Mouse (Mus musculus) MEL (cell line): ENCODE results near the gene Gm10306. TPM values are rescaled to one million over a fixed set of nuclear protein-coding genes. Genes with fewer than 3 reads are reported as not detected.

ENCODE experiments used
- DNase-seq: peaks from one replicate; pipeline ENCODE4 v3.0.0; 2011; ENCODE audit warnings: low read depth, low spot score
- H3K27ac ChIP-seq: 2 replicates; pipeline ENCODE4 v1.5.1; 2012; ENCODE audit warnings: low read depth, mild to moderate bottlenecking, control low read depth, low read length, moderate library complexity; ENCODE audit not compliant: control insufficient read depth
- H3K27me3 ChIP-seq, 2 experiments: fragments of 150-350 bp in 1 of 2; sonication (generic) in 1 of 2; 2 replicates each; pipeline ENCODE4 v1.6.1; 2012; ENCODE audit warnings: low read length in 2 of 2, mild to moderate bottlenecking in 2 of 2, improper control_type of control experiment in 1 of 2, moderate library complexity in 1 of 2; ENCODE audit not compliant: insufficient read depth in 2 of 2, control insufficient read depth in 1 of 2
- H3K36me3 ChIP-seq, 2 experiments: 2 replicates each; pipeline ENCODE4 v1.6.1; 2012 to 2014; ENCODE audit warnings: low read length in 2 of 2, improper control_type of control experiment in 1 of 2, inconsistent platforms in 1 of 2, mild to moderate bottlenecking in 1 of 2; ENCODE audit not compliant: insufficient read depth in 2 of 2, control insufficient read depth in 1 of 2
- H3K4me1 ChIP-seq, 2 experiments: fragments of 150-350 bp in 1 of 2; sonication (generic) in 1 of 2; 2 replicates each; pipeline ENCODE4 v1.6.1; 2012; ENCODE audit warnings: low read length in 2 of 2, improper control_type of control experiment in 1 of 2, mild to moderate bottlenecking in 1 of 2; ENCODE audit not compliant: insufficient read depth in 2 of 2, control insufficient read depth in 1 of 2
- H3K4me3 ChIP-seq, 2 experiments: fragments of 150-350 bp in 1 of 2; sonication (generic) in 1 of 2; 2 replicates each; pipeline ENCODE4 v1.5.1; 2012; ENCODE audit warnings: low read depth in 2 of 2, low read length in 2 of 2, mild to moderate bottlenecking in 2 of 2, moderate library complexity in 2 of 2, control low read depth in 1 of 2, improper control_type of control experiment in 1 of 2; ENCODE audit not compliant: control insufficient read depth in 1 of 2, insufficient read depth in 1 of 2
- H3K79me2 ChIP-seq: 2 replicates; pipeline ENCODE4 v1.6.1; 2012; ENCODE audit warnings: mild to moderate bottlenecking, low read length, moderate library complexity; ENCODE audit not compliant: control insufficient read depth, poor library complexity, insufficient read depth
- H3K9ac ChIP-seq: 2 replicates; pipeline ENCODE4 v1.6.1; 2012; ENCODE audit warnings: low read depth, mild to moderate bottlenecking, control low read depth, low read length, moderate library complexity; ENCODE audit not compliant: control insufficient read depth, poor library complexity, severe bottlenecking
- H3K9me3 ChIP-seq: fragments of 150-350 bp; sonication (generic); replicated peaks from 2 replicates; pipeline ENCODE4 v1.6.1; 2012; ENCODE audit warnings: mild to moderate bottlenecking, low read length, improper control_type of control experiment, moderate library complexity; ENCODE audit not compliant: insufficient read depth
- CHD2 ChIP-seq: IDR thresholded peaks from 2 replicates; pipeline ENCODE4 v1.6.1; 2011; ENCODE audit warnings: low read length, improper control_type of control experiment
- CTCF ChIP-seq, 3 experiments: IDR thresholded peaks in 2 of 3; conservative IDR thresholded peaks in 1 of 3; 2 replicates each; pipeline ENCODE4 v1.5.1; 2011 to 2012; ENCODE audit warnings: low read length in 3 of 3, low read depth in 2 of 3, mild to moderate bottlenecking in 2 of 3, improper control_type of control experiment in 1 of 3, inconsistent platforms in 1 of 3, mixed read lengths in 1 of 3, moderate library complexity in 1 of 3; ENCODE audit not compliant: control insufficient read depth in 1 of 3, insufficient read depth in 1 of 3, poor library complexity in 1 of 3, severe bottlenecking in 1 of 3
- EP300 ChIP-seq, 2 experiments: IDR thresholded peaks; 2 replicates each; pipeline ENCODE4 v1.6.1; 2011; ENCODE audit warnings: improper control_type of control experiment in 2 of 2, low read length in 2 of 2, low read depth in 1 of 2, mild to moderate bottlenecking in 1 of 2
- GABPA ChIP-seq: IDR thresholded peaks from 2 replicates; pipeline ENCODE4 v1.6.1; 2012; ENCODE audit warnings: low read depth, mild to moderate bottlenecking, inconsistent platforms, low read length, improper control_type of control experiment, moderate library complexity
- GATA1 ChIP-seq: IDR thresholded peaks from 2 replicates; pipeline ENCODE4 v1.6.1; 2011; ENCODE audit warnings: low read depth, low read length, improper control_type of control experiment
- HCFC1 ChIP-seq: IDR thresholded peaks from 2 replicates; pipeline ENCODE4 v1.6.1; 2012; ENCODE audit warnings: low read depth, mild to moderate bottlenecking, inconsistent platforms, low read length, improper control_type of control experiment, moderate library complexity
- KAT2A ChIP-seq: conservative IDR thresholded peaks from 2 replicates; pipeline ENCODE4 v1.6.1; 2012; ENCODE audit warnings: low read depth, low read length, improper control_type of control experiment, inconsistent platforms
- MAFK ChIP-seq: IDR thresholded peaks from 2 replicates; pipeline ENCODE4 v1.6.1; 2011; ENCODE audit warnings: low read depth, mild to moderate bottlenecking, low read length, improper control_type of control experiment, borderline replicate concordance
- MAZ ChIP-seq: IDR thresholded peaks from 2 replicates; pipeline ENCODE4 v1.6.1; 2012; ENCODE audit warnings: low read depth, mild to moderate bottlenecking, inconsistent platforms, low read length, improper control_type of control experiment
- MEF2A ChIP-seq: IDR thresholded peaks from 2 replicates; pipeline ENCODE4 v1.6.1; 2014; ENCODE audit warnings: low read depth, mild to moderate bottlenecking, inconsistent platforms, low read length, improper control_type of control experiment; ENCODE audit not compliant: poor library complexity, insufficient replicate concordance, severe bottlenecking; ENCODE audit errors: extremely low read depth
- MXI1 ChIP-seq: IDR thresholded peaks from 2 replicates; pipeline ENCODE4 v1.6.1; 2011; ENCODE audit warnings: mild to moderate bottlenecking, low read depth, low read length, improper control_type of control experiment
- NELFE ChIP-seq: IDR thresholded peaks from 2 replicates; pipeline ENCODE4 v1.6.1; 2011; ENCODE audit warnings: low read depth, low read length, improper control_type of control experiment
- NRF1 ChIP-seq: IDR thresholded peaks from 2 replicates; pipeline ENCODE4 v1.6.1; 2014; ENCODE audit warnings: low read depth, mild to moderate bottlenecking, inconsistent platforms, low read length, improper control_type of control experiment, moderate library complexity; ENCODE audit not compliant: poor library complexity, insufficient read depth, severe bottlenecking
- POLR2A ChIP-seq, 2 experiments: IDR thresholded peaks; 2 replicates each; pipeline ENCODE4 v1.6.1; 2011 to 2012; ENCODE audit warnings: low read length in 2 of 2, mild to moderate bottlenecking in 2 of 2, control low read depth in 1 of 2, improper control_type of control experiment in 1 of 2, low read depth in 1 of 2, moderate library complexity in 1 of 2; ENCODE audit not compliant: control insufficient read depth in 1 of 2, insufficient read depth in 1 of 2, poor library complexity in 1 of 2
- RAD21 ChIP-seq: IDR thresholded peaks from 2 replicates; pipeline ENCODE4 v1.6.1; 2011; ENCODE audit warnings: mild to moderate bottlenecking, low read depth, low read length, improper control_type of control experiment
- RCOR1 ChIP-seq: IDR thresholded peaks from 2 replicates; pipeline ENCODE4 v1.6.1; 2012; ENCODE audit warnings: low read depth, mild to moderate bottlenecking, inconsistent platforms, low read length, improper control_type of control experiment
- SIN3A ChIP-seq: IDR thresholded peaks from 2 replicates; pipeline ENCODE4 v1.6.1; 2012; ENCODE audit warnings: low read length, improper control_type of control experiment, inconsistent platforms
- SMC3 ChIP-seq: IDR thresholded peaks from 2 replicates; pipeline ENCODE4 v1.6.1; 2011; ENCODE audit warnings: low read depth, low read length, improper control_type of control experiment
- UBTF ChIP-seq: IDR thresholded peaks from 2 replicates; pipeline ENCODE4 v1.6.1; 2012; ENCODE audit warnings: low read depth, mild to moderate bottlenecking, inconsistent platforms, low read length, improper control_type of control experiment, moderate library complexity, borderline replicate concordance; ENCODE audit not compliant: insufficient read depth
- USF2 ChIP-seq, 2 experiments: IDR thresholded peaks; 2 replicates each; pipeline ENCODE4 v1.6.1; 2011 to 2012; ENCODE audit warnings: improper control_type of control experiment in 2 of 2, low read length in 2 of 2, borderline replicate concordance in 1 of 2, inconsistent platforms in 1 of 2, low read depth in 1 of 2, mild to moderate bottlenecking in 1 of 2; ENCODE audit not compliant: insufficient read depth in 1 of 2
- ZKSCAN1 ChIP-seq: IDR thresholded peaks from 2 replicates; pipeline ENCODE4 v1.6.1; 2012; ENCODE audit warnings: low read depth, mild to moderate bottlenecking, inconsistent platforms, low read length, improper control_type of control experiment, moderate library complexity
- ZMIZ1 ChIP-seq: IDR thresholded peaks from 2 replicates; pipeline ENCODE4 v1.6.1; 2012; ENCODE audit warnings: low read depth, mild to moderate bottlenecking, inconsistent platforms, low read length, improper control_type of control experiment, moderate library complexity
- ZNF384 ChIP-seq: IDR thresholded peaks from 2 replicates; pipeline ENCODE4 v1.6.1; 2012; ENCODE audit warnings: low read depth, mild to moderate bottlenecking, inconsistent platforms, low read length, improper control_type of control experiment
- polyA plus RNA-seq, 2 experiments: library from polyadenylated mRNA; stranded (reverse) in 1 of 2; unstranded in 1 of 2; fragments of >175 nt in 1 of 2; fragments of >200 nt in 1 of 2; gene quantifications; 2 replicates each; pipeline versions ENCODE4 v1.2.1 to v1.2.4; 2012; ENCODE audit warnings: low replicate concordance in 2 of 2, low read depth in 1 of 2; ENCODE audit not compliant: insufficient read length in 2 of 2, insufficient read depth in 1 of 2, missing spikeins in 1 of 2
- total RNA-seq: library from RNA; depleted of rRNA; stranded (reverse); fragments of 300-350 nt; gene quantifications from 2 replicates; pipeline ENCODE4 v1.2.3, GENCODE M21; 2012

Gene Gm10306
- total and polyA plus RNA-seq, 3 experiments = 1.0 TPM; not detected in 2

DNA sequence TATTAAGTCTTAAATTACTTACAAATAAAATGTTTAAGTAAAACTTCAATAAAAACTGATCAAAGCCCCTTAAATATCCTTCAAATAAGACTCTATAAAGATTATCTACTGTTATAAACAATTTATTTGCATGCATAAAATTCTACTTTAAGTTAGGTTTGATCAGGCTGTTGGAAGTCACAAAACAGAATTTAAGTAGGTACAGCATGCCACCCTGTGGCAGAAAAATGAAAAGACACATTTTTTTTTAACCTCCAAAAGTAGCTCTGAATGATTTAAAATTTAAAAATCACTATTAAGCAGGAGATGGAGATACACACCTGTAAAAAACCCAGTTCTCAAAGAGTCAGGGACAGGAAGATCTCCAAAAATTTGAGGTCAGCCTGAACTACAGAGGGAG is 33.0 kb upstream of the Gm10306 start:
- no peak for TF ChIP-seq POLR2A (IDR thresholded peaks at IDR 0.05; ENCODE audit: control insufficient read depth in 1 of 2, insufficient read depth in 1 of 2, low read depth in 1 of 2, low read length in 2 of 2, poor library complexity in 1 of 2)
- TF ChIP-seq USF2 (IDR thresholded peaks at IDR 0.05; ENCODE audit: borderline replicate concordance in 1 of 2, insufficient read depth in 1 of 2, low read depth in 1 of 2, low read length in 2 of 2) = no peak
- no peak for TF ChIP-seq ZKSCAN1
- no peak for TF ChIP-seq GATA1
- TF ChIP-seq SMC3 = peak; percentile 56
- no peak for TF ChIP-seq GABPA
- no peak for TF ChIP-seq RCOR1
- TF ChIP-seq HCFC1 = no peak
- TF ChIP-seq ZNF384 = peak; percentile 80
- no peak for TF ChIP-seq NELFE
- peak; percentile 73 for TF ChIP-seq RAD21
- TF ChIP-seq MAZ = no peak
- TF ChIP-seq CTCF (IDR thresholded peaks at IDR 0.05 in 2 of 3, conservative IDR thresholded peaks at IDR 0.05 in 1 of 3; ENCODE audit: control insufficient read depth in 1 of 3, insufficient read depth in 1 of 3, low read depth in 2 of 3, low read length in 3 of 3, poor library complexity in 1 of 3, severe bottlenecking in 1 of 3) = peak in 1 of 3 experiments; percentile 63; a peak in 2 of 6 replicates
- no peak overlapping the region for H3K4me3 ChIP-seq
- no peaks in the 10 kb centered on the region for H3K27me3 ChIP-seq
- peaks cover 0 to 2% of the 10 kb centered on the region in 2 experiments; a peak in 1 of 4 replicates for H3K4me1 ChIP-seq
- H3K79me2 ChIP-seq = no peaks in the 10 kb centered on the region
- H3K9me3 ChIP-seq = no peaks in the 10 kb centered on the region
- H3K9ac ChIP-seq = no peak overlapping the region
- H3K27ac ChIP-seq = no peak overlapping the region
- H3K36me3 ChIP-seq = peaks cover 2 to 6% of the 10 kb centered on the region in 2 experiments
- peak; percentile 54 for DNase-seq

DNA sequence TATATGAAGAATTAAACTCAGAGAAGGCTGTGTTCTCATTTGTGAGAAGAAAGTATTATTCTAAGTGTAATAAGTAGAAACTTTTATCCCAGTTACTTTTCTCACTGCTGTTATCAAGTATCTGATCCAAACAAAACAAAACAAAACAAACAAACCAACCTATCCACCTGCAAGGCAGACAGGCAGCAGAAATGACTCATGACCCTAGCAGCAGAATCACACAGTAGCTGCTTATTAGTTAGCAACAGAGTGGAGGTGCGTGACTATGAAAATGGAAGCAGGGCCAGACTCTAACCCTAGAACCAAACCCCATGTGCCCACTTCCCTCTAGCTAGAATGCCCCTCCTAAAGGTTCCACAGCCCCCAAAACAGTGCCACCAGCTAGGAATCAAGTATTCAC is 26.9 kb upstream of the Gm10306 start:
- Histone ChIP-seq H3K27ac (no peak overlapping the region), H3K9me3 (no peaks in the 10 kb centered on the region), H3K9ac (no peak overlapping the region), H3K27me3 (no peaks in the 10 kb centered on the region), H3K4me3 (no peak overlapping the region), H3K4me1 (peaks cover 0 to 2% of the 10 kb centered on the region in 2 experiments; a peak in 2 of 4 replicates), H3K36me3 (peaks cover 6 to 8% of the 10 kb centered on the region in 2 experiments), H3K79me2 (no peaks in the 10 kb centered on the region; the same call in 1 of the 2 replicates)
- no peak for TF ChIP-seq ZMIZ1
- no peak for TF ChIP-seq MXI1
- TF ChIP-seq UBTF = no peak
- no peak for TF ChIP-seq MEF2A
- TF ChIP-seq SIN3A = no peak
- TF ChIP-seq NRF1 = no peak
- no peak for TF ChIP-seq MAFK
- no peak for TF ChIP-seq KAT2A
- no peak for TF ChIP-seq CHD2
- TF ChIP-seq SMC3 = no peak
- TF ChIP-seq USF2 (IDR thresholded peaks at IDR 0.05; ENCODE audit: borderline replicate concordance in 1 of 2, insufficient read depth in 1 of 2, low read depth in 1 of 2, low read length in 2 of 2) = no peak
- no peak for TF ChIP-seq ZKSCAN1
- no peak for TF ChIP-seq EP300 (IDR thresholded peaks at IDR 0.05; ENCODE audit: low read depth in 1 of 2, low read length in 2 of 2)
- DNase-seq = no peak
